Mouse (Mus musculus): ENCODE data around the gene Tspan7. TPM values are rescaled to one million over a fixed set of nuclear protein-coding genes. Genes with fewer than 3 reads are reported as not detected.
A peak's percentile ranks its signal among the peaks of the same experiment; 100 is the strongest.

Gene Tspan7
- polyA plus RNA-seq, 1 experiment from 2014 or later = 49.2 TPM

DNA sequence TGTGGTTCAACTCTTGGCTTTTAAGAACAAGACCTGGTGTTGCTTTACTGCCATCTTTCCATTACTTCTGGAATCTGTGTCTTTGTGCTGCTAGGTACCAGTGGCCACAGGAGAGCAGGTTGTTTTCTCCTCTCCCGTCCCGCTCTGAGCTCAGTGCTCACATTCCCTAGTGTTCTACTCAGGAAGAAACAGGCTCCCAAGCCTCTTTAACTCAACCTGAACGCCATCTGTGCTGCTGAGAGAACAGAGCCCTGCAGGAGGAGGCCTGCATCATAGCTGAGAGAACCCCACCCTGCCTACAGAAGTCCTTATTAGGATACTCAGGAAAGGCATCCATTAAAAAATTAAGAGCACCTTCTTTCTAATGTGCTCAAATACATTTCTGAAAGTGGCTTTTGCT, 80.9 kb downstream of the Tspan7 start:
- Histone ChIP-seq H3K4me2 (ENCODE audit: low read depth, severe bottlenecking) (no peak overlapping the region), H3K27me3 (ENCODE audit: control insufficient read depth, insufficient read depth, low read length) (no peaks in the 10 kb centered on the region), H3K4me1 (ENCODE audit: control insufficient read depth, insufficient read depth, low read length) (no peaks in the 10 kb centered on the region), H3K9ac (ENCODE audit: low read length) (no peak overlapping the region), H3K4me3 (ENCODE audit: low read depth, low read length) (no peak overlapping the region), H3K27ac (replicated peaks; ENCODE audit: low read depth, low read length) (no peak overlapping the region), H3K36me3 (ENCODE audit: control insufficient read depth, insufficient read depth, low read length) (no peaks in the 10 kb centered on the region), H3K9me3 (ENCODE audit: control insufficient read depth, low read length) (no peaks in the 10 kb centered on the region)
- ATAC-seq (ENCODE audit: insufficient number of reproducible peaks, low FRiP score, low TSS enrichment, low read depth) = no peak
- 87% methylated on average over 3 of the region's 3 CpGs for WGBS
- no peak for DNase-seq (ENCODE audit: low spot score)

DNA sequence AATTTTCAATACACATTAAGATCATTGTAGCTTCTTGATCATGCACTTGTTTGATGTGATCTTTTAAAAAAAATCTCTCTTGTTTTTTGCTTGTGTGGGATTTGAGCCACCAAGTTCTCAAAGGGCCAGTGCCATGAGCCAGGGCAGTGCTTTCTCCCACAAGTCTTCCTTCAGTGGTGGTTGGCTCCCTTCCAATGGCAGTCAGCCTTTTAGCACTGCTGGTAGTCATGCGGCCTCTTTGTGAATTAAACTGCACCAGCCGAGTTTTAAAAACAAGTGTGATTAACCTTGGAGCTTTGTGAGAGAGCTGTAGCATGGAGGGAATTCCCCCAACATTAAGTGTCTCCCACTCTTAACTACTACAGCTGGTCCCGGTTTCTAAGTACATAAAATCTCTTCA, 89.6 kb downstream of the Tspan7 start:
- no peak overlapping the region for H3K4me2 ChIP-seq (ENCODE audit: low read depth, severe bottlenecking)
- H3K4me3 ChIP-seq (ENCODE audit: low read depth, low read length) = no peak overlapping the region
- H3K27ac ChIP-seq (replicated peaks; ENCODE audit: low read depth, low read length) = no peak overlapping the region
- no peaks in the 10 kb centered on the region for H3K27me3 ChIP-seq (ENCODE audit: control insufficient read depth, insufficient read depth, low read length)
- DNase-seq (ENCODE audit: low spot score) (no peak), ATAC-seq (ENCODE audit: insufficient number of reproducible peaks, low FRiP score, low TSS enrichment, low read depth) (no peak)
- H3K9ac ChIP-seq (ENCODE audit: low read length) = no peak overlapping the region
- no peaks in the 10 kb centered on the region for H3K36me3 ChIP-seq (ENCODE audit: control insufficient read depth, insufficient read depth, low read length)
- no peaks in the 10 kb centered on the region for H3K9me3 ChIP-seq (ENCODE audit: control insufficient read depth, low read length)
- WGBS = 57% methylated on average over 3 of the region's 3 CpGs
- H3K4me1 ChIP-seq (ENCODE audit: control insufficient read depth, insufficient read depth, low read length) = no peaks in the 10 kb centered on the region

DNA sequence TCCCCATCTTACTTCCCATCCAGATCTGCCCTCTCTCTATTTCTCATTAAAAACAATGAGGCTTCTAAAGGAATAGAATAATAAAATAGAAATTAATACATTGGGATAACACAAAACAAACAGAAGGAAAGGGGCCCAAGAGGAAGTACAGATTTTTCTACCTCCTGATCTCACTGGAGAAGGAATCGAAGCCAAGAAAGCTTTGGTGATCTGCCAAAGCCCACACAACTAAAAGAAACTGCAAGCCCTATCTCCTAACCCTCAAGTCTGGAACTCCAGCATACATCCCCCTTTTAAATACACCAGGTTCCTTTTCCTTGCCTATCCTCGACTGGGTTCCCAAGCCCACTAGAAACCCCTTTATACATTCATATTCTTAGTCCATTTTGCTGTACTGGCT, 90.4 kb downstream of the Tspan7 start:
- no peak for ATAC-seq (ENCODE audit: insufficient number of reproducible peaks, low FRiP score, low TSS enrichment, low read depth)
- no peak for DNase-seq (ENCODE audit: low spot score)
- H3K4me3 ChIP-seq (ENCODE audit: low read depth, low read length) = no peak overlapping the region

DNA sequence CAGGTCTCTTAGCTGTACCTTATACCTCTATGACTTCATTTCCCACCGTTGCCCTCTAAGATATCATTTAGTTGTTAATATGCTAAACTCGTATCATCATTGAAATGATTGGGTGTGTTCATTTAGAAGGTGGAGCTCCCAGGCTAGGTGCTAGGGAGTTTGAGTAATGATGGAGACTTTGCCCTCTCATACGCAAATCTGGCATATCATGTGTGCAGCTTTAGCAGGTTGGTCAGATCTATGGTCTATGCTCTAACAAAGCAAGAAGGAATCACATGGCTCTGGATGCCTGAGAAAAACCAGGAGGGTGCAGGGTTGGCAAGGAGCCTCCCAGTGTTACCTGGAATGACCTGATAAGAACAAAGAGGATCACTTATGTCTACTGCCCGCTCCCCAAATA, 91.4 kb downstream of the Tspan7 start:
- H3K4me2 ChIP-seq (ENCODE audit: low read depth, severe bottlenecking) = no peak overlapping the region
- no peaks in the 10 kb centered on the region for H3K9me3 ChIP-seq (ENCODE audit: control insufficient read depth, low read length)
- H3K4me1 ChIP-seq (ENCODE audit: control insufficient read depth, insufficient read depth, low read length) = no peaks in the 10 kb centered on the region
- WGBS = 89% methylated on average over 4 of the region's 4 CpGs
- H3K4me3 ChIP-seq (ENCODE audit: low read depth, low read length) = no peak overlapping the region
- H3K27me3 ChIP-seq (ENCODE audit: control insufficient read depth, insufficient read depth, low read length) = no peaks in the 10 kb centered on the region
- no peak overlapping the region for H3K9ac ChIP-seq (ENCODE audit: low read length)
- H3K36me3 ChIP-seq (ENCODE audit: control insufficient read depth, insufficient read depth, low read length) = no peaks in the 10 kb centered on the region
- ATAC-seq (ENCODE audit: insufficient number of reproducible peaks, low FRiP score, low TSS enrichment, low read depth) (no peak), DNase-seq (ENCODE audit: low spot score) (no peak)
- H3K27ac ChIP-seq (replicated peaks; ENCODE audit: low read depth, low read length) = no peak overlapping the region

More for the DNA sequence above, 90.4 kb downstream of the Tspan7 start:
- Histone ChIP-seq H3K9ac (ENCODE audit: low read length) (no peak overlapping the region), H3K4me1 (ENCODE audit: control insufficient read depth, insufficient read depth, low read length) (no peaks in the 10 kb centered on the region), H3K4me2 (ENCODE audit: low read depth, severe bottlenecking) (no peak overlapping the region), H3K36me3 (ENCODE audit: control insufficient read depth, insufficient read depth, low read length) (no peaks in the 10 kb centered on the region), H3K27me3 (ENCODE audit: control insufficient read depth, insufficient read depth, low read length) (no peaks in the 10 kb centered on the region), H3K27ac (replicated peaks; ENCODE audit: low read depth, low read length) (no peak overlapping the region), H3K9me3 (ENCODE audit: control insufficient read depth, low read length) (no peaks in the 10 kb centered on the region)
- WGBS = 83% methylated on average over 2 of the region's 2 CpGs

DNA sequence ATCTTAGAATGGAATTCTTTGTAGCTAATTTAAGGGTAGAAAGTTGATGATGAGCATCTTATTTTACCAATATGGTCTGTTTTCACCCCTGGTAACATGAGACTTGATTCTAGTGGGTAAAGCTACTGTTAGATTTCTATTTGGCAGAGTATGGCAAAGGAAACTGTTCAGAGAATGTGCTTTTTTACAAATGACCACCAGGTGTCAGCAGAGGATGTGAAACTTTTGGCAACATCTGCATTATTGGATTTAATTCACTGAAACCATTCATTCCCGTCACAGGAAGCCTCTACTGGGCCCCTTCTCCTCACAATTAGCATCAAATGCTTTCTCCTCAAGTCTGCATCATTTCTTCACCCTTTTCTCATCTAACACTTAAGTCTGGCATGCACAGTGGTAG, 92.4 kb downstream of the Tspan7 start:
- Histone ChIP-seq H3K27me3 (ENCODE audit: control insufficient read depth, insufficient read depth, low read length) (no peaks in the 10 kb centered on the region), H3K4me1 (ENCODE audit: control insufficient read depth, insufficient read depth, low read length) (no peaks in the 10 kb centered on the region), H3K4me3 (ENCODE audit: low read depth, low read length) (no peak overlapping the region), H3K27ac (replicated peaks; ENCODE audit: low read depth, low read length) (no peak overlapping the region), H3K9ac (ENCODE audit: low read length) (no peak overlapping the region), H3K36me3 (ENCODE audit: control insufficient read depth, insufficient read depth, low read length) (no peaks in the 10 kb centered on the region), H3K4me2 (ENCODE audit: low read depth, severe bottlenecking) (no peak overlapping the region), H3K9me3 (ENCODE audit: control insufficient read depth, low read length) (no peaks in the 10 kb centered on the region)
- 17% methylated on average over 1 of the region's 1 CpGs for WGBS
- ATAC-seq (ENCODE audit: insufficient number of reproducible peaks, low FRiP score, low TSS enrichment, low read depth) (no peak), DNase-seq (ENCODE audit: low spot score) (peak; percentile 22)

DNA sequence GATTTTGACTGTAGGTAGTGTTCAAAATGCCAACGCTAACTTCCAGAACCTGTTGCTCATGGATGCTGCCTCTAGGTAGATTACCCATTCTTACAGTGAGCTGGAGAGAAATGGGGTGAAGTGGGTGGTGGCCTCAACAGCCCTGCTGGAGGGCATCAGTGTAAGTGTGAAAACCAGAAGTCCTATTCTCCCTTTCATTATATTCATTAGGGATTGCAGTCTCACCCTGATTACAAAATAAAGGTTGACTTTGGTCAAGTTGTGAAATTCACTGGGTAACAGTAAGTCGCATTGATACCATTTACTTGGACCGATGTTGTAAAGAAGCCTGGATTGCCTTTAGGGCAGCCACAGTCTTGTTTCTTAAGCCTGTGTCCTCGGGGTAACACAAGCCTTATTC, 97.8 kb downstream of the Tspan7 start:
- H3K36me3 ChIP-seq (ENCODE audit: control insufficient read depth, insufficient read depth, low read length) = no peaks in the 10 kb centered on the region
- WGBS = 79% methylated on average over 4 of the region's 4 CpGs
- H3K4me3 ChIP-seq (ENCODE audit: low read depth, low read length) = no peak overlapping the region
- H3K9me3 ChIP-seq (ENCODE audit: control insufficient read depth, low read length) = no peaks in the 10 kb centered on the region
- no peak for DNase-seq (ENCODE audit: low spot score)
- H3K27ac ChIP-seq (replicated peaks; ENCODE audit: low read depth, low read length) = no peak overlapping the region
- H3K4me1 ChIP-seq (ENCODE audit: control insufficient read depth, insufficient read depth, low read length) = no peaks in the 10 kb centered on the region
- H3K9ac ChIP-seq (ENCODE audit: low read length) = no peak overlapping the region
- no peak for ATAC-seq (ENCODE audit: insufficient number of reproducible peaks, low FRiP score, low TSS enrichment, low read depth)
- H3K27me3 ChIP-seq (ENCODE audit: control insufficient read depth, insufficient read depth, low read length) = no peaks in the 10 kb centered on the region
- H3K4me2 ChIP-seq (ENCODE audit: low read depth, severe bottlenecking) = no peak overlapping the region

DNA sequence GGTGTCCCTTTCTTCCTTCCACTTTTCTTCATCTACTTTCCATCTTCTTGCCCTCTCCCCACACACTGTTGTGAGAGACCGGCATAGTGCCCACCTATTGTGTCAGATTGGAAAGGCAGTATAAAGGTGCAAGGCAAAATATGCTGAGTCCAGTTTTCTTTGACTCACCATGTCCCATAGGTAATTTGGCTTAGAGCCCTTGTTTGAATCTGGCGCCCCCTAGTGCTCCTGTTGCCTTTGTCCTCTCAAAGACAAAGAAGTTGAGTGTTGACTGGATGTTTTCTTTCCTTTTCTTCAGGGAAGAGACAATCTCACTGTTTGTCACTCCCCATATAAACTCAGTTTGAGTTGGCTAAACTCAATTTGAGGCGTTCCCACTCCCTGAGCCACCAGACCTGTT, 107.3 kb downstream of the Tspan7 start:
- no peaks in the 10 kb centered on the region for H3K9me3 ChIP-seq (ENCODE audit: control insufficient read depth, low read length)
- H3K27ac ChIP-seq (replicated peaks; ENCODE audit: low read depth, low read length) = no peak overlapping the region
- ATAC-seq (ENCODE audit: insufficient number of reproducible peaks, low FRiP score, low TSS enrichment, low read depth) (no peak), DNase-seq (ENCODE audit: low spot score) (peak; percentile 21)
- no peaks in the 10 kb centered on the region for H3K4me1 ChIP-seq (ENCODE audit: control insufficient read depth, insufficient read depth, low read length)
- H3K9ac ChIP-seq (ENCODE audit: low read length) = no peak overlapping the region
- 68% methylated on average over 3 of the region's 3 CpGs for WGBS
- no peak overlapping the region for H3K4me3 ChIP-seq (ENCODE audit: low read depth, low read length)
- no peaks in the 10 kb centered on the region for H3K36me3 ChIP-seq (ENCODE audit: control insufficient read depth, insufficient read depth, low read length)
- no peaks in the 10 kb centered on the region for H3K27me3 ChIP-seq (ENCODE audit: control insufficient read depth, insufficient read depth, low read length)
- H3K4me2 ChIP-seq (ENCODE audit: low read depth, severe bottlenecking) = no peak overlapping the region

DNA sequence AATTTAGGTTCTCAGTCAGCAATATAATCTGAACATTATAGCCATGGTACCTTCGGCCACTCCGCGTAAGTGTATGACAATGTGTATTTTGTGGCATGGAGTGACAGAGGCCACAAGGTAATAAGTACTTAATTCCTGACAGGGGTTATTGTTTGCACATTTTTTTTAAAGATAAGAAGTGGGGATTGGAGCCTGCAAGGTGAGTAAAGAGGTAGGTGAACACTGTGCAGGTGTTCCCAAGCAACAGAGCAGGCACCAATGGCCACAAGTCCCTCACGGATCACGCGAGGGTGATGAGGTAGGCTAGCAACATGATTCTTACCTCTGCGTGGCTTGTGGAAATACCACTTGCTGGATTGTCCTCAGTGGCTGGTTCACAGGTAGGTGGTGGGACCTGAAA, 108.6 kb downstream of the Tspan7 start:
- no peak overlapping the region for H3K4me2 ChIP-seq (ENCODE audit: low read depth, severe bottlenecking)
- no peaks in the 10 kb centered on the region for H3K36me3 ChIP-seq (ENCODE audit: control insufficient read depth, insufficient read depth, low read length)
- 94% methylated on average over 7 of the region's 7 CpGs for WGBS
- H3K4me3 ChIP-seq (ENCODE audit: low read depth, low read length) = no peak overlapping the region
- DNase-seq (ENCODE audit: low spot score) = no peak
- ATAC-seq (ENCODE audit: insufficient number of reproducible peaks, low FRiP score, low TSS enrichment, low read depth) = no peak
- H3K9ac ChIP-seq (ENCODE audit: low read length) = no peak overlapping the region
- no peaks in the 10 kb centered on the region for H3K4me1 ChIP-seq (ENCODE audit: control insufficient read depth, insufficient read depth, low read length)
- no peak overlapping the region for H3K27ac ChIP-seq (replicated peaks; ENCODE audit: low read depth, low read length)
- no peaks in the 10 kb centered on the region for H3K27me3 ChIP-seq (ENCODE audit: control insufficient read depth, insufficient read depth, low read length)
- no peaks in the 10 kb centered on the region for H3K9me3 ChIP-seq (ENCODE audit: control insufficient read depth, low read length)

DNA sequence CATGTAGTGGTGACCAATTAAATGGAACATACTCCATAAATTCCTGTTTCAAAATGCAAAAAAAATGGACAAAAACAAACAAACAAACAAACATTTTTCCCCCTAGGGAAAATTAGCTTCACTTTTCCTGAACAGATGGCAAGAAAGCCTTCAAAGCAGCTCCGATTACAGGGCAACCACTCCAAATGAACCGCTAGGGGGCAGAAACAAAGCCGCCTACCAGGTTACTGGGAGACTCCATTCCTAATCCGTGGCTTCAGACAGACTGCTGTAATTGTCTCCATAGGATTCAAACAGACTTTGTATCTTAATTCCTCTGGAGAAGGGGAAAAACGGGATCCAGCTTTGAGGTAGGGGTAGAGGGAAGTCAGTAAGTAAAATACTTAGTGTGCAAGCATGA, 132.2 kb downstream of the Tspan7 start:
- H3K27me3 ChIP-seq (ENCODE audit: control insufficient read depth, insufficient read depth, low read length) = no peaks in the 10 kb centered on the region
- ATAC-seq (ENCODE audit: insufficient number of reproducible peaks, low FRiP score, low TSS enrichment, low read depth) (no peak), DNase-seq (ENCODE audit: low spot score) (peak; percentile 46)
- H3K9me3 ChIP-seq (ENCODE audit: control insufficient read depth, low read length) = no peaks in the 10 kb centered on the region
- no peak overlapping the region for H3K4me2 ChIP-seq (ENCODE audit: low read depth, severe bottlenecking)
- H3K27ac ChIP-seq (replicated peaks; ENCODE audit: low read depth, low read length) = no peak overlapping the region
- H3K4me1 ChIP-seq (ENCODE audit: control insufficient read depth, insufficient read depth, low read length) = no peaks in the 10 kb centered on the region
- no peaks in the 10 kb centered on the region for H3K36me3 ChIP-seq (ENCODE audit: control insufficient read depth, insufficient read depth, low read length)
- no peak overlapping the region for H3K4me3 ChIP-seq (ENCODE audit: low read depth, low read length)
- 18% methylated on average over 5 of the region's 5 CpGs for WGBS
- H3K9ac ChIP-seq (ENCODE audit: low read length) = no peak overlapping the region

All from limb, embryonic 11.5 days (tissue).